Mouse (Mus musculus) CD4-positive helper T cell, adult 2 months (primary cell): ENCODE measurements around the gene Pxt1.
"Not testable (repeated sequence)": the region's sequence is repeated elsewhere in the genome, so short reads cannot be mapped to it uniquely, and the experiment has no call there.

ENCODE experiments used
- DNase-seq: peaks from one replicate; pipeline ENCODE4 v3.0.0-alpha.2; 2012; ENCODE audit warnings: low read depth, missing footprints, low spot score

The Pxt1 gene

GRCm38 (mm10) chr17:28943740-28944139 lies at the start of gene Pxt1:
TSS of gene Pxt1 (minus strand) at chr17:28943840.
- no peak for DNase-seq

- DNase-seq = not testable (repeated sequence)
Measured at GRCm38 (mm10) chr17:28993004-28993403, 49.4 kb upstream of the Pxt1 start.

- DNase-seq = no peak
Measured at GRCm38 (mm10) chr17:28992105-28992504, 48.5 kb upstream of the Pxt1 start.

GRCm38 (mm10) chr17:28991286-28991685 lies 47.6 kb upstream of the Pxt1 start:
- no peak for DNase-seq

GRCm38 (mm10) chr17:28990060-28990459 lies 46.4 kb upstream of the Pxt1 start:
- no peak for DNase-seq

GRCm38 (mm10) chr17:28988996-28989395 lies 45.4 kb upstream of the Pxt1 start:
- DNase-seq = no peak

- DNase-seq = no peak
Measured at GRCm38 (mm10) chr17:28988291-28988690, 44.7 kb upstream of the Pxt1 start.

- DNase-seq = peak; percentile 76
Measured at GRCm38 (mm10) chr17:28987713-28988112, 44.1 kb upstream of the Pxt1 start.

- DNase-seq = peak; percentile 39
Measured at GRCm38 (mm10) chr17:28986833-28987232, 43.2 kb upstream of the Pxt1 start.

GRCm38 (mm10) chr17:28984724-28985420 lies 41.2 kb upstream of the Pxt1 start:
- DNase-seq = no peak

GRCm38 (mm10) chr17:28982591-28982990 lies 39.0 kb upstream of the Pxt1 start:
- DNase-seq = no peak

GRCm38 (mm10) chr17:28981081-28981480 lies 37.4 kb upstream of the Pxt1 start:
- no peak for DNase-seq

GRCm38 (mm10) chr17:28979091-28979490 lies 35.5 kb upstream of the Pxt1 start:
- no peak for DNase-seq

GRCm38 (mm10) chr17:28970122-28970521 lies 26.5 kb upstream of the Pxt1 start:
- no peak for DNase-seq

GRCm38 (mm10) chr17:28967021-28967610 lies 23.5 kb upstream of the Pxt1 start:
- DNase-seq = peak; percentile 38

- no peak for DNase-seq
Measured at GRCm38 (mm10) chr17:28961596-28961995, 18.0 kb upstream of the Pxt1 start.

- DNase-seq = no peak
Measured at GRCm38 (mm10) chr17:28960597-28960996, 17.0 kb upstream of the Pxt1 start.

GRCm38 (mm10) chr17:28954416-28954815 lies 10.8 kb upstream of the Pxt1 start:
- no peak for DNase-seq

- DNase-seq = peak; percentile 23
Measured at GRCm38 (mm10) chr17:28953251-28953650, 9.6 kb upstream of the Pxt1 start.

GRCm38 (mm10) chr17:28951831-28952799 lies 8.5 kb upstream of the Pxt1 start, which contains the start of gene Kctd20:
TSS of gene Kctd20 (plus strand) at chr17:28951950.
- DNase-seq = peak; percentile 95

GRCm38 (mm10) chr17:28950751-28951150 lies 7.1 kb upstream of the Pxt1 start:
- DNase-seq = no peak

- no peak for DNase-seq
Measured at GRCm38 (mm10) chr17:28948661-28949060, 5.0 kb upstream of the Pxt1 start.
